Mouse (Mus musculus) forebrain, embryonic 12.5 days (tissue): ENCODE measurements at regions not wholly inside any gene's neighbourhood (a gene's known extent, or its start where the extent isn't known, plus 50 kb on each side); places are given as distances from the start of the nearest gene placed in this dataset.

Experiments
- ATAC-seq: fragments of 200-750 bp; cut with Nextera tagmentation; 2 replicates; pipeline ENCODE4 v1.8.0; 2017; ENCODE audit warnings: moderate TSS enrichment; ENCODE audit not compliant: low FRiP score
- H3K27ac ChIP-seq: fragments of 300-500 bp; sonication (generic); 2 replicates; pipeline ENCODE4 v1.5.1; 2016; ENCODE audit warnings: mild to moderate bottlenecking
- H3K27me3 ChIP-seq: fragments of 300-500 bp; sonication (generic); 2 replicates; pipeline ENCODE4 v1.6.1; 2016; ENCODE audit warnings: mild to moderate bottlenecking
- H3K36me3 ChIP-seq: fragments of 300-500 bp; sonication (generic); replicated peaks from 2 replicates; pipeline ENCODE4 v1.6.1; 2016; ENCODE audit warnings: mild to moderate bottlenecking
- H3K4me1 ChIP-seq: fragments of 300-500 bp; sonication (generic); 2 replicates; pipeline ENCODE4 v1.6.1; 2016
- H3K4me2 ChIP-seq: fragments of 300-500 bp; sonication (generic); 2 replicates; pipeline ENCODE4 v1.6.1; 2016; ENCODE audit warnings: mild to moderate bottlenecking, moderate library complexity
- H3K4me3 ChIP-seq: fragments of 300-500 bp; sonication (generic); replicated peaks from 2 replicates; pipeline ENCODE4 v1.5.1; 2016; ENCODE audit warnings: mild to moderate bottlenecking
- H3K9ac ChIP-seq: fragments of 300-500 bp; sonication (generic); 2 replicates; pipeline ENCODE4 v1.6.1; 2016; ENCODE audit warnings: mild to moderate bottlenecking
- H3K9me3 ChIP-seq: fragments of 300-500 bp; sonication (generic); 2 replicates; pipeline ENCODE4 v1.6.1; 2016
- WGBS: fragments of 180-500 bp; shearing (Covaris S2); methylation state at CpG from one replicate; pipeline ENCODE4 v1.1.7; 2016; 5-methylcytosine and 5-hydroxymethylcytosine counted together

DNA sequence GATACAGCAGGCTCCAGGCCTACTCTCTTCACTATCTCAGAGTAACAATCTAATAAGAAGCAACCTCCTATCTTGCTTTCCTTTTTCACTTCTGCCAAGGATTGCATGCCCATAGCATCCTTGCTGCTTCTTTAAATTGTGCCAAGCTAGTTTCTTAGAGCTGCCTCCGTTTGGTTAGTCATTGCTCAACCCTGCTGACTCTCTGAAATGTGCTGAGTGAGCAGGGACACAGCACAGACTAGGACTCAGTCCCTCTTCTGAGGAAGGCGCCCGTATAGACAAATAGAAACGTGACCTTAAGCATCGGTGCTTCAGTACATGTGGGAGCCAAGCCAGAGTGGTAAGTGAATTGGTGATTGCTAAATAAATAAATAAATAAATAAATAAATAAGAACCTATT is 62.2 kb upstream of the Pum3 start:
- Histone ChIP-seq H3K27ac (no peak overlapping the region), H3K4me1 (no peaks in the 10 kb centered on the region), H3K9ac (no peak overlapping the region), H3K36me3 (no peaks in the 10 kb centered on the region), H3K9me3 (no peaks in the 10 kb centered on the region), H3K4me2 (no peak overlapping the region), H3K27me3 (no peaks in the 10 kb centered on the region), H3K4me3 (no peak overlapping the region)
- 91% methylated on average over 5 of the region's 5 CpGs for WGBS
- ATAC-seq = no peak

DNA sequence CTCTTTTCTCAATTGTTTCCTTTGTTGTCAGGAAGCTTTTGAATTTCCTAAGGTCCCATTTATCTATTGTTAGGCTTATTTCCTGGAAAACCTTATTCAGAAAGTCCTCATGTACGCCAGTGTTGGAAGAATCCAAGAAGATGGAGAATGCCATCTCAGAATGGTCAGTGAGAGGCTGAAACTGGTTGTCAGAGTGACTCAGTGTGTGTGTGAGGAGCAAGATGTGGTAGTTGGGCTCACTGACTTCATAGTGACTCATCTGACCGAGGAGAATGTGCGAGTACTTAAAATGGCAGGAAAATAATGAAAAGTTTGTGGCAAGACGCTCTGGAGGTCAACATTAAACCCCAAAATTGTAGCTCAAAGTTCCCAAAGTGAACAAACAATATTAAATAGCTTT is 59.4 kb upstream of the Pum3 start:
- no peak overlapping the region for H3K4me3 ChIP-seq
- no peak overlapping the region for H3K4me2 ChIP-seq
- 80% methylated on average over 4 of the region's 4 CpGs for WGBS
- no peak overlapping the region for H3K9ac ChIP-seq
- no peaks in the 10 kb centered on the region for H3K27me3 ChIP-seq
- no peaks in the 10 kb centered on the region for H3K36me3 ChIP-seq
- no peak for ATAC-seq
- no peaks in the 10 kb centered on the region for H3K4me1 ChIP-seq
- no peaks in the 10 kb centered on the region for H3K9me3 ChIP-seq
- H3K27ac ChIP-seq = no peak overlapping the region
